In genomic region chr4:154926969-154927898, GRCm38 (mm10) we compare ENCODE assay signal across 9 mouse cellular contexts. TPM values are rescaled to one million over a fixed set of nuclear protein-coding genes. Genes with fewer than 3 reads are reported as not detected.
DNase-seq lines count a peak whose midpoint lies in the region; ATAC-seq and TF ChIP-seq lines count a peak whose summit lies in the region.
"Had no signal": no experiment of that assay in that cellular context is flagged by ENCODE, and none has a peak within 500 bp of the region (broad histone marks: within the 10 kb centered on the region; RNA-seq: fewer than 3 reads in every experiment).

No protein-coding gene starts in this region.

- no peaks in the 10 kb centered on the region for H3K9me3 ChIP-seq in hindbrain, embryonic 10.5 days
- no peaks in the 10 kb centered on the region for H3K9me3 ChIP-seq in hindbrain, embryonic 13.5 days
- H3K9me3 ChIP-seq in MEL (replicated peaks; ENCODE audit: insufficient read depth, low read length) = no peaks in the 10 kb centered on the region
- H3K9me3 ChIP-seq in megakaryocyte, embryonic 14.5 days = peaks cover 13% of the 10 kb centered on the region

- no peaks in the 10 kb centered on the region for H3K36me3 ChIP-seq in hindbrain, embryonic 10.5 days
- H3K36me3 ChIP-seq in hindbrain, embryonic 13.5 days = no peaks in the 10 kb centered on the region
- H3K36me3 ChIP-seq in MEL (ENCODE audit: control insufficient read depth in 1 of 2, insufficient read depth in 2 of 2, low read length in 2 of 2) = peaks cover 0 to 4% of the 10 kb centered on the region in 2 experiments; a peak in 1 of 4 replicates
- H3K36me3 ChIP-seq in megakaryocyte, embryonic 14.5 days (replicated peaks; ENCODE audit: low read length) = peaks cover 42% of the 10 kb centered on the region

- WGBS in hindbrain, embryonic 10.5 days = 74% methylated on average over 9 of the region's 9 CpGs
- WGBS in hindbrain, embryonic 13.5 days = 71% methylated on average over 9 of the region's 9 CpGs

- H3K9ac ChIP-seq in hindbrain, embryonic 13.5 days = no peak overlapping the region
- peak overlapping the region; percentile 67 for H3K9ac ChIP-seq in MEL (ENCODE audit: control insufficient read depth, low read depth, low read length, poor library complexity, severe bottlenecking)

- peak overlapping the region; percentile 23; the same call in 1 of the 2 replicates for H3K4me3 ChIP-seq in hindbrain, embryonic 10.5 days
- H3K4me3 ChIP-seq in hindbrain, embryonic 13.5 days = no peak overlapping the region
- H3K4me3 ChIP-seq in MEL (ENCODE audit: control insufficient read depth in 1 of 2, insufficient read depth in 1 of 2, low read depth in 2 of 2, low read length in 2 of 2) = peak overlapping the region; percentile 58 to 76
- H3K4me3 ChIP-seq in megakaryocyte, embryonic 14.5 days (replicated peaks) = peak overlapping the region; percentile 90

- no peak for TF ChIP-seq RAD21 in MEL (IDR thresholded peaks at IDR 0.05; ENCODE audit: low read depth, low read length)

- ATAC-seq in hindbrain, embryonic 13.5 days (ENCODE audit: low FRiP score) = no peak
- peak; percentile 14 to 18; a peak in 1 of 4 replicates for ATAC-seq in hematopoietic stem cell, adult 5-6 weeks (replicated peaks in 1 of 2; ENCODE audit: insufficient read depth in 1 of 2, low FRiP score in 2 of 2, low TSS enrichment in 1 of 2, low read depth in 1 of 2, poor library complexity in 2 of 2, severe bottlenecking in 2 of 2)

- DNase-seq in hindbrain, embryonic 10.5 days (ENCODE audit: low spot score) = no peak
- no peak for DNase-seq in MEL (ENCODE audit: low read depth, low spot score)
- no peak for DNase-seq in adrenal gland, adult 8-10 months
- no peak for DNase-seq in gastrocnemius, adult 8-10 months (ENCODE audit: low spot score in 2 of 2)
- DNase-seq in T-cell, adult 2 months (ENCODE audit: low spot score) = no peak

- no peak for TF ChIP-seq EP300 in MEL (IDR thresholded peaks at IDR 0.05; ENCODE audit: low read depth in 1 of 2, low read length in 2 of 2)

- no peak overlapping the region for H3K4me2 ChIP-seq in hindbrain, embryonic 13.5 days

- no peak for TF ChIP-seq CTCF in MEL (IDR thresholded peaks at IDR 0.05 in 2 of 3, conservative IDR thresholded peaks at IDR 0.05 in 1 of 3; ENCODE audit: control insufficient read depth in 1 of 3, insufficient read depth in 1 of 3, low read depth in 2 of 3, low read length in 3 of 3, poor library complexity in 1 of 3, severe bottlenecking in 1 of 3)

- peak overlapping the region; percentile 80 for H3K27ac ChIP-seq in hindbrain, embryonic 10.5 days
- no peak overlapping the region for H3K27ac ChIP-seq in hindbrain, embryonic 13.5 days
- peak overlapping the region; percentile 89 for H3K27ac ChIP-seq in MEL (ENCODE audit: control insufficient read depth, low read depth, low read length)

- no peak for TF ChIP-seq POLR2A in MEL (IDR thresholded peaks at IDR 0.05; ENCODE audit: control insufficient read depth in 1 of 2, insufficient read depth in 1 of 2, low read depth in 1 of 2, low read length in 2 of 2, poor library complexity in 1 of 2)

- peaks cover 36% of the 10 kb centered on the region for H3K4me1 ChIP-seq in hindbrain, embryonic 10.5 days (replicated peaks)
- peaks cover 10% of the 10 kb centered on the region for H3K4me1 ChIP-seq in hindbrain, embryonic 13.5 days (replicated peaks)
- H3K4me1 ChIP-seq in MEL (ENCODE audit: control insufficient read depth in 1 of 2, insufficient read depth in 2 of 2, low read length in 2 of 2) = peaks cover 3 to 24% of the 10 kb centered on the region in 2 experiments; a peak in 3 of 4 replicates
- H3K4me1 ChIP-seq in megakaryocyte, embryonic 14.5 days = peaks cover 50% of the 10 kb centered on the region

- H3K79me2 ChIP-seq in MEL (ENCODE audit: control insufficient read depth, insufficient read depth, low read length, poor library complexity) = no peaks in the 10 kb centered on the region; the same call in none of the 2 replicates

- 0 out of 2 replicates have a peak, but pooled peaks cover 2% of the 10 kb centered on the region for H3K27me3 ChIP-seq in hindbrain, embryonic 10.5 days (ENCODE audit: insufficient read depth, poor library complexity, severe bottlenecking)
- H3K27me3 ChIP-seq in hindbrain, embryonic 13.5 days = peaks cover 3% of the 10 kb centered on the region; the same call in 1 of the 2 replicates
- no peaks in the 10 kb centered on the region for H3K27me3 ChIP-seq in MEL (ENCODE audit: control insufficient read depth in 1 of 2, insufficient read depth in 2 of 2, low read length in 2 of 2)
- H3K27me3 ChIP-seq in megakaryocyte, embryonic 14.5 days (replicated peaks) = peaks cover 3% of the 10 kb centered on the region

TF ChIP-seq in MEL, 35 proteins besides CTCF, POLR2A, EP300 and RAD21:
- TF ChIP-seq MXI1 (IDR thresholded peaks at IDR 0.05; ENCODE audit: low read depth, low read length) (no peak; the same call in 1 of the 2 replicates), ZNF384 (IDR thresholded peaks at IDR 0.05; ENCODE audit: low read depth, low read length) (no peak), ZKSCAN1 (IDR thresholded peaks at IDR 0.05; ENCODE audit: low read depth, low read length) (no peak), POLR2AphosphoS2 (IDR thresholded peaks at IDR 0.05; ENCODE audit: low read length) (no peak), CHD1 (IDR thresholded peaks at IDR 0.05; ENCODE audit: low read depth, low read length) (no peak), ELF1 (IDR thresholded peaks at IDR 0.05; ENCODE audit: low read depth, low read length) (no peak), GATA1 (IDR thresholded peaks at IDR 0.05; ENCODE audit: low read depth, low read length) (peak; percentile 28; the same call in 1 of the 2 replicates), ZMIZ1 (IDR thresholded peaks at IDR 0.05; ENCODE audit: low read depth, low read length) (no peak), SIN3A (IDR thresholded peaks at IDR 0.05; ENCODE audit: low read length) (peak; percentile 13; the same call in 1 of the 2 replicates), ETS1 (IDR thresholded peaks at IDR 0.05; ENCODE audit: low read depth, low read length) (no peak)

RNA-seq across cellular contexts. Expression of gene Tnfrsf14, which starts 1.1 kb away (rescaled TPM):
- 0.43 and 0.87 TPM in 2 replicates for polyA plus RNA-seq in hindbrain, embryonic 10.5 days (2016; fragmentation: Nextera tagmentation; extraction: Ambion mirVana)
- polyA plus RNA-seq in hindbrain, embryonic 13.5 days (2015; fragmentation: Nextera tagmentation; extraction: Ambion mirVana) = 0.22 and 0.25 TPM in 2 replicates
- total RNA-seq in MEL (2012; rRNA removed) = 8.6 and 13.4 TPM in 2 replicates
- polyA plus RNA-seq in MEL (2012; ENCODE audit: insufficient read depth in 1 of 2, insufficient read length in 2 of 2, low read depth in 1 of 2, low replicate concordance in 2 of 2, missing spikeins in 1 of 2) = 1 to 10 TPM in 1 of 2 experiments, not detected in 1; 8.2 TPM
- total RNA-seq in hematopoietic stem cell, adult 5-6 weeks (2017) = 29.9 and 48.0 TPM in 2 replicates
- 5.4 TPM in 1 of 2 replicates, not detected in the other for polyA plus RNA-seq in megakaryocyte, embryonic 14.5 days (2012; ENCODE audit: insufficient read depth, low replicate concordance)
- 10 to 100 TPM in 1 of 4 experiments, 1 to 10 TPM in 3; 6.9 to 14.7 (median 8.7) TPM for total RNA-seq in adrenal gland, adult 8-10 months (2022)
- total RNA-seq in gastrocnemius, adult 8-10 months (2022) = 1 to 10 TPM; 1.2 to 3.5 (median 1.9) TPM
- polyA plus RNA-seq: neural tube, embryonic 14.5 days had no signal

RNA-seq across cellular contexts. Expression of gene Fam213b, which starts 28.3 kb away (rescaled TPM):
- 47.4 and 51.5 TPM in 2 replicates for polyA plus RNA-seq in hindbrain, embryonic 10.5 days (2016; fragmentation: Nextera tagmentation; extraction: Ambion mirVana)
- 44.1 and 48.8 TPM in 2 replicates for polyA plus RNA-seq in hindbrain, embryonic 13.5 days (2015; fragmentation: Nextera tagmentation; extraction: Ambion mirVana)
- total RNA-seq in MEL (2012; rRNA removed) = not detected in 2 replicates
- not detected for polyA plus RNA-seq in MEL (2012; ENCODE audit: insufficient read depth in 1 of 2, insufficient read length in 2 of 2, low read depth in 1 of 2, low replicate concordance in 2 of 2, missing spikeins in 1 of 2)
- total RNA-seq in hematopoietic stem cell, adult 5-6 weeks (2017) = 0.94 and 2.0 TPM in 2 replicates
- polyA plus RNA-seq in megakaryocyte, embryonic 14.5 days (2012; ENCODE audit: insufficient read depth, low replicate concordance) = 13.1 TPM in 1 of 2 replicates, not detected in the other
- 100 to 1,000 TPM in 2 of 4 experiments, 10 to 100 TPM in 2; 21.8 to 161 (median 71.6) TPM for total RNA-seq in adrenal gland, adult 8-10 months (2022)
- 10 to 100 TPM; 84.8 to 99.7 (median 97.8) TPM for total RNA-seq in gastrocnemius, adult 8-10 months (2022)

RNA-seq across cellular contexts. Expression of gene Hes5, which starts 33.5 kb away (rescaled TPM):
- 534 and 601 TPM in 2 replicates for polyA plus RNA-seq in hindbrain, embryonic 10.5 days (2016; fragmentation: Nextera tagmentation; extraction: Ambion mirVana)
- 154 and 185 TPM in 2 replicates for polyA plus RNA-seq in hindbrain, embryonic 13.5 days (2015; fragmentation: Nextera tagmentation; extraction: Ambion mirVana)
- not detected in 2 replicates for total RNA-seq in MEL (2012; rRNA removed)
- polyA plus RNA-seq in MEL (2012; ENCODE audit: insufficient read depth in 1 of 2, insufficient read length in 2 of 2, low read depth in 1 of 2, low replicate concordance in 2 of 2, missing spikeins in 1 of 2) = not detected
- total RNA-seq in hematopoietic stem cell, adult 5-6 weeks (2017) = 1.4 TPM in 1 of 2 replicates, not detected in the other
- 0.23 TPM in 1 of 2 replicates, not detected in the other for polyA plus RNA-seq in megakaryocyte, embryonic 14.5 days (2012; ENCODE audit: insufficient read depth, low replicate concordance)
- not detected for total RNA-seq in adrenal gland, adult 8-10 months (2022)
- total RNA-seq in gastrocnemius, adult 8-10 months (2022) = not detected

RNA-seq across cellular contexts. Expression of gene Pank4, which starts 36.7 kb away (rescaled TPM):
- 39.9 and 46.5 TPM in 2 replicates for polyA plus RNA-seq in hindbrain, embryonic 10.5 days (2016; fragmentation: Nextera tagmentation; extraction: Ambion mirVana)
- polyA plus RNA-seq in hindbrain, embryonic 13.5 days (2015; fragmentation: Nextera tagmentation; extraction: Ambion mirVana) = 37.4 and 38.1 TPM in 2 replicates
- 31.2 and 38.4 TPM in 2 replicates for total RNA-seq in MEL (2012; rRNA removed)
- 10 to 100 TPM in 1 of 2 experiments, not detected in 1; 55.5 TPM for polyA plus RNA-seq in MEL (2012; ENCODE audit: insufficient read depth in 1 of 2, insufficient read length in 2 of 2, low read depth in 1 of 2, low replicate concordance in 2 of 2, missing spikeins in 1 of 2)
- 26.7 and 41.8 TPM in 2 replicates for total RNA-seq in hematopoietic stem cell, adult 5-6 weeks (2017)
- 5.4 and 13.1 TPM in 2 replicates for polyA plus RNA-seq in megakaryocyte, embryonic 14.5 days (2012; ENCODE audit: insufficient read depth, low replicate concordance)
- total RNA-seq in adrenal gland, adult 8-10 months (2022) = 10 to 100 TPM; 27.8 to 38.1 (median 34.0) TPM
- 10 to 100 TPM; 28.2 to 31.7 (median 31.5) TPM for total RNA-seq in gastrocnemius, adult 8-10 months (2022)

RNA-seq across cellular contexts. Expression of gene Mmel1, which starts 57.8 kb away (rescaled TPM):
- polyA plus RNA-seq in hindbrain, embryonic 10.5 days (2016; fragmentation: Nextera tagmentation; extraction: Ambion mirVana) = 0.31 and 0.68 TPM in 2 replicates
- 0.13 and 0.25 TPM in 2 replicates for polyA plus RNA-seq in hindbrain, embryonic 13.5 days (2015; fragmentation: Nextera tagmentation; extraction: Ambion mirVana)
- total RNA-seq in MEL (2012; rRNA removed) = 0.08 TPM in 1 of 2 replicates, not detected in the other
- polyA plus RNA-seq in MEL (2012; ENCODE audit: insufficient read depth in 1 of 2, insufficient read length in 2 of 2, low read depth in 1 of 2, low replicate concordance in 2 of 2, missing spikeins in 1 of 2) = under 1 TPM in 1 of 2 experiments, not detected in 1; 0.07 TPM
- total RNA-seq in hematopoietic stem cell, adult 5-6 weeks (2017) = not detected in 2 replicates
- polyA plus RNA-seq in megakaryocyte, embryonic 14.5 days (2012; ENCODE audit: insufficient read depth, low replicate concordance) = 1.2 TPM in 1 of 2 replicates, not detected in the other
- 1 to 10 TPM in 2 of 4 experiments, under 1 TPM in 2; 0.31 to 4.6 (median 1.5) TPM for total RNA-seq in adrenal gland, adult 8-10 months (2022)
- total RNA-seq in gastrocnemius, adult 8-10 months (2022) = not detected
